Mouse (Mus musculus): ENCODE data around the gene Map1lc3a.

DNA sequence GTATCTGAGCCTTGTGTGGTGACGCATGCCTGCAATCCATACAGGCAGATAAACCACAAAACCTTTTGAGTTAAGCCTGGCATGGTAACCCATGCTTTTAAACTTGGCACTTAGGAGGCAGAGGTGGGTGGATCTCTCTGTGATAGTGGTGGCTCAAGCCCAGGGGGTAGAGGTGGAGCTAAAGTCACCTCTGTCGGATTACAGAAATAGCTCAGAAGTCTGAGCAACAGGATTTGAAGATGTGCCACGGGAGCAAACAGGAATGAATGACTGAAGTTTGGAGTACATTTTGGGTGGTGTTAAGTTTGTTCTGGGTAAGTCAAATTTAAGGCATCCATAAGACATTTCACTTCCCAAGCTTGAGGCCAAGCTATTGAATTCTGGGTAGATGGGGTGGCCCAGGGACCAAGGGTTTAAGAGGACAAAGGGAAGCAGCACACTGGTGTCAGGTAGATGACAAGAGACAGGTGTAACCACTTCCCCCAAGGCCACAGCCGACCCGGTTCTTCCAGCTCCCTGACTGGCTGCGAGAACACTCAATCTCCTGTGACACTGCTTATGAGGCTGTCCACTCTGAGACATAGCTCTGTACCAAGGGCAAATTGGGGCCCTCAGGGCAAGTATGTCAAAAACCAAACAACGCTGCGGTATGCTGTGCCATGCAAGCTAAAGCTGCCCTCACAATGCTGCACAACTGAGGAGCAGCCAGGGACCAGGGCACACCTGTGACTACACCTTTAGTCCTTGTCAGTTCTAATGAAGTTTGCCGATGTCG, 3.5 kb upstream of the Map1lc3a start:
- TF ChIP-seq CTCF (IDR thresholded peaks at IDR 0.05; ENCODE audit: low read depth) (no peak), EP300 (optimal IDR thresholded peaks at IDR 0.05) (no peak)

All from stomach, postnatal 0 days (tissue).